Mouse (Mus musculus) forebrain, embryonic 14.5 days (tissue): ENCODE data around the gene Olfr482. TPM values are rescaled to one million over a fixed set of nuclear protein-coding genes. Genes with fewer than 3 reads are reported as not detected.

Source experiments
- polyA plus RNA-seq: library from polyadenylated mRNA; unstranded; fragments of >200 nt; fragmentation: Nextera tagmentation; extraction: Ambion mirVana; gene quantifications from 2 replicates; pipeline ENCODE4 v1.2.1, GENCODE M21; 2014

Gene Olfr482
- polyA plus RNA-seq, 1 experiment from 2014 or later, result 0.13 TPM

Other genes starting within 250 kb of the Olfr482 start
- not detected in 2 replicates for gene Olfr472, start 199.7 kb downstream of the Olfr482 start, polyA plus RNA-seq
- not detected in 2 replicates for gene Olfr473, start 167.1 kb downstream of the Olfr482 start, polyA plus RNA-seq
- gene Olfr474, start 142.9 kb downstream of the Olfr482 start, polyA plus RNA-seq, result not detected in 2 replicates
- gene Olfr476, start 132.8 kb downstream of the Olfr482 start, polyA plus RNA-seq, result not detected in 2 replicates
- gene Olfr477, start 110.9 kb downstream of the Olfr482 start, polyA plus RNA-seq, result not detected in 2 replicates
- not detected in 2 replicates for gene Olfr478, start 63.6 kb downstream of the Olfr482 start, polyA plus RNA-seq
- not detected in 2 replicates for gene Olfr479, start 46.9 kb downstream of the Olfr482 start, polyA plus RNA-seq
- not detected in 2 replicates for gene Olfr480, start 30.2 kb downstream of the Olfr482 start, polyA plus RNA-seq
- gene Olfr481, start 17.7 kb downstream of the Olfr482 start, polyA plus RNA-seq, result not detected in 2 replicates
- not detected in 2 replicates for gene Olfr483, start 3.3 kb upstream of the Olfr482 start, polyA plus RNA-seq
- gene Olfr484, start 29.9 kb upstream of the Olfr482 start, polyA plus RNA-seq, result not detected in 2 replicates
- gene Olfr485, start 62.3 kb upstream of the Olfr482 start, polyA plus RNA-seq, result not detected in 2 replicates
- gene Olfr486, start 75.2 kb upstream of the Olfr482 start, polyA plus RNA-seq, result not detected in 2 replicates
- not detected in 2 replicates for gene Olfr487, start 117.0 kb upstream of the Olfr482 start, polyA plus RNA-seq
- not detected in 2 replicates for gene Olfr488, start 160.8 kb upstream of the Olfr482 start, polyA plus RNA-seq
- gene Olfr490, start 191.3 kb upstream of the Olfr482 start, polyA plus RNA-seq, result not detected in 2 replicates
- not detected in 2 replicates for gene Olfr491, start 215.9 kb upstream of the Olfr482 start, polyA plus RNA-seq
- not detected in 2 replicates for gene Olfr492, start 226.1 kb upstream of the Olfr482 start, polyA plus RNA-seq
- not detected in 2 replicates for gene Olfr493, start 249.4 kb upstream of the Olfr482 start, polyA plus RNA-seq